Mouse (Mus musculus) ES-E14 (cell line): ENCODE measurements around the gene Slc9a2. TPM values are rescaled to one million over a fixed set of nuclear protein-coding genes. Genes with fewer than 3 reads are reported as not detected.

Experiments
- DNase-seq: peaks from one replicate; pipeline ENCODE4 v3.0.0-alpha.2; 2013; ENCODE audit warnings: low read depth, low spot score
- H3K27ac ChIP-seq: 2 replicates; pipeline ENCODE4 v1.5.1; 2012; ENCODE audit warnings: low read depth, mild to moderate bottlenecking, low read length, moderate library complexity, mixed read lengths; ENCODE audit not compliant: poor library complexity, insufficient read depth, severe bottlenecking
- H3K36me3 ChIP-seq: 2 replicates; pipeline ENCODE4 v1.6.1; 2012; ENCODE audit warnings: mild to moderate bottlenecking, low read length, moderate library complexity, mixed read lengths; ENCODE audit not compliant: control insufficient read depth, poor library complexity, insufficient read depth, severe bottlenecking
- H3K4me1 ChIP-seq, 2 experiments: fragments of 150-350 bp in 1 of 2; sonication (generic) in 1 of 2; 2 replicates each; pipeline ENCODE4 v1.6.1; 2012; ENCODE audit warnings: low read length in 2 of 2, mild to moderate bottlenecking in 1 of 2, mixed read lengths in 1 of 2; ENCODE audit not compliant: control insufficient read depth in 2 of 2, insufficient read depth in 2 of 2, poor library complexity in 1 of 2
- H3K4me3 ChIP-seq, 2 experiments: fragments of 150-350 bp in 1 of 2; sonication (generic) in 1 of 2; 2 replicates each; pipeline ENCODE4 v1.5.1; 2012; ENCODE audit warnings: low read length in 2 of 2, low read depth in 1 of 2, mild to moderate bottlenecking in 1 of 2, mixed read lengths in 1 of 2; ENCODE audit not compliant: insufficient read depth in 1 of 2, poor library complexity in 1 of 2, severe bottlenecking in 1 of 2
- H3K9ac ChIP-seq: 2 replicates; pipeline ENCODE4 v1.6.1; 2012; ENCODE audit warnings: low read depth, mild to moderate bottlenecking, low read length, mixed read lengths; ENCODE audit not compliant: poor library complexity, insufficient read depth, severe bottlenecking
- H3K9me3 ChIP-seq: fragments of 150-350 bp; sonication (generic); 2 replicates; pipeline ENCODE4 v1.6.1; 2012; ENCODE audit warnings: low read depth, mild to moderate bottlenecking, low read length; ENCODE audit not compliant: control insufficient read depth, insufficient read depth
- CHD2 ChIP-seq: IDR thresholded peaks from 2 replicates; pipeline ENCODE4 v1.6.1; 2014; ENCODE audit warnings: mild to moderate bottlenecking, low read depth, low read length, inconsistent platforms
- HCFC1 ChIP-seq: IDR thresholded peaks from 2 replicates; pipeline ENCODE4 v1.6.1; 2012; ENCODE audit warnings: low read length, inconsistent platforms, borderline replicate concordance; ENCODE audit not compliant: insufficient read depth
- MAFK ChIP-seq: IDR thresholded peaks from 2 replicates; pipeline ENCODE4 v1.6.1; 2014; ENCODE audit warnings: mild to moderate bottlenecking, low read depth, low read length, inconsistent platforms; ENCODE audit not compliant: insufficient read depth
- ZC3H11A ChIP-seq: IDR thresholded peaks from 2 replicates; pipeline ENCODE4 v1.6.1; 2012; ENCODE audit warnings: low read depth, mild to moderate bottlenecking, inconsistent platforms, low read length, borderline replicate concordance
- ZNF384 ChIP-seq: IDR thresholded peaks from 2 replicates; pipeline ENCODE4 v1.6.1; 2012; ENCODE audit warnings: low read depth, low read length, inconsistent platforms
- in situ Hi-C, 2 experiments: fragments of 600-800 bp; cut with MboI; formaldehyde crosslinking; loops; one replicate each; pipeline ENCODE4 v1.15.1; 2025; ENCODE audit warnings: low sequenced_read_pairs in 2 of 2, inconsistent platforms in 1 of 2; ENCODE audit not compliant: unreplicated experiment in 2 of 2
- total RNA-seq: library from RNA; depleted of rRNA; stranded (reverse); fragments of 300-350 nt; gene quantifications from 2 replicates; pipeline ENCODE4 v1.2.3, GENCODE M21; 2012

Slc9a2 gene
- total RNA-seq, 1 experiment = 0.31 TPM

- Histone ChIP-seq H3K4me1 (no peaks in the 10 kb centered on the region), H3K9me3 (no peaks in the 10 kb centered on the region), H3K9ac (no peak overlapping the region), H3K36me3 (no peaks in the 10 kb centered on the region), H3K4me3 (no peak overlapping the region), H3K27ac (no peak overlapping the region)
- no peak for TF ChIP-seq CHD2
- no peak for TF ChIP-seq HCFC1
- no peak for TF ChIP-seq ZC3H11A
- no peak for TF ChIP-seq ZNF384
- TF ChIP-seq MAFK = no peak
- no peak for DNase-seq
- in situ Hi-C loops = no loop called here
Measured at GRCm38 (mm10) chr1:40800908-40801307, 120.5 kb downstream of the Slc9a2 start.

- Histone ChIP-seq H3K9me3 (no peaks in the 10 kb centered on the region), H3K27ac (no peak overlapping the region)
- in situ Hi-C loops = no loop called here
Measured at GRCm38 (mm10) chr1:40802759-40803158, 122.4 kb downstream of the Slc9a2 start.

GRCm38 (mm10) chr1:40804118-40804517 lies 123.7 kb downstream of the Slc9a2 start:
- in situ Hi-C loops = no loop called here
- no peaks in the 10 kb centered on the region for H3K9me3 ChIP-seq

More at GRCm38 (mm10) chr1:40802759-40803158, 122.4 kb downstream of the Slc9a2 start:
- Histone ChIP-seq H3K4me1 (no peaks in the 10 kb centered on the region), H3K36me3 (no peaks in the 10 kb centered on the region), H3K4me3 (no peak overlapping the region), H3K9ac (no peak overlapping the region)
- DNase-seq = no peak
- TF ChIP-seq ZC3H11A = peak; percentile 21; the same call in 1 of the 2 replicates
- TF ChIP-seq MAFK = no peak
- TF ChIP-seq CHD2 = no peak

GRCm38 (mm10) chr1:40805351-40805750 lies 125.0 kb downstream of the Slc9a2 start, which contains the start of gene Tmem182:
Gene Tmem182 (plus strand): TSS chr1:40805601.
- H3K36me3 ChIP-seq = no peaks in the 10 kb centered on the region
- no peak within 1 kb of the TSS for H3K9ac ChIP-seq
- H3K4me3 ChIP-seq = no peak within 1 kb of the TSS
- no peaks in the 10 kb centered on the region for H3K9me3 ChIP-seq
- no peak within 1 kb of the TSS for H3K27ac ChIP-seq
- no peak for DNase-seq
- in situ Hi-C loops = no loop called here
- H3K4me1 ChIP-seq = no peaks in the 10 kb centered on the region
- TF ChIP-seq ZC3H11A = no peak
- no peak for TF ChIP-seq HCFC1
- no peak for TF ChIP-seq ZNF384
- no peak for TF ChIP-seq MAFK
- no peak for TF ChIP-seq CHD2

More at GRCm38 (mm10) chr1:40804118-40804517, 123.7 kb downstream of the Slc9a2 start:
- Histone ChIP-seq H3K27ac (no peak overlapping the region), H3K4me1 (no peaks in the 10 kb centered on the region), H3K9ac (no peak overlapping the region), H3K36me3 (no peaks in the 10 kb centered on the region), H3K4me3 (no peak overlapping the region)
- DNase-seq = no peak
- TF ChIP-seq CHD2 (no peak), ZNF384 (no peak), HCFC1 (no peak), MAFK (no peak), ZC3H11A (no peak)

- DNase-seq = no peak
- Histone ChIP-seq H3K36me3 (no peaks in the 10 kb centered on the region), H3K9me3 (no peaks in the 10 kb centered on the region), H3K4me1 (no peaks in the 10 kb centered on the region), H3K4me3 (no peak overlapping the region), H3K27ac (no peak overlapping the region), H3K9ac (no peak overlapping the region)
- no peak for TF ChIP-seq ZNF384
- no peak for TF ChIP-seq ZC3H11A
- TF ChIP-seq CHD2 = no peak
- TF ChIP-seq HCFC1 = no peak
- no peak for TF ChIP-seq MAFK
- in situ Hi-C loops = no loop called here
Measured at GRCm38 (mm10) chr1:40805891-40806290, 125.5 kb downstream of the Slc9a2 start.
